Mouse (Mus musculus) erythroid progenitor cell, adult 5-6 weeks (primary cell): ENCODE data around the gene Vmp1. TPM values are rescaled to one million over a fixed set of nuclear protein-coding genes. Genes with fewer than 3 reads are reported as not detected.

Source experiments
- ATAC-seq: replicated peaks from 2 replicates; pipeline ENCODE4 v1.8.0; 2016; ENCODE audit warnings: moderate number of reproducible peaks, mild to moderate bottlenecking, moderate TSS enrichment, inconsistent platforms; ENCODE audit not compliant: poor library complexity, low FRiP score, severe bottlenecking
- total RNA-seq, 2 experiments: library from RNA; stranded (forward) in 1 of 2; stranded (reverse) in 1 of 2; fragments of 150-400 nt in 1 of 2; fragments of 186-747, 209-891 nt in 1 of 2; gene quantifications; 2 replicates each; pipeline versions ENCODE4 v1.2.3 to v1.2.4; 2015 to 2017; ENCODE audit warnings: low replicate concordance in 2 of 2

The Vmp1 gene
- total RNA-seq, 2 experiments from 2014 or later = 73.2 to 113 TPM

DNA sequence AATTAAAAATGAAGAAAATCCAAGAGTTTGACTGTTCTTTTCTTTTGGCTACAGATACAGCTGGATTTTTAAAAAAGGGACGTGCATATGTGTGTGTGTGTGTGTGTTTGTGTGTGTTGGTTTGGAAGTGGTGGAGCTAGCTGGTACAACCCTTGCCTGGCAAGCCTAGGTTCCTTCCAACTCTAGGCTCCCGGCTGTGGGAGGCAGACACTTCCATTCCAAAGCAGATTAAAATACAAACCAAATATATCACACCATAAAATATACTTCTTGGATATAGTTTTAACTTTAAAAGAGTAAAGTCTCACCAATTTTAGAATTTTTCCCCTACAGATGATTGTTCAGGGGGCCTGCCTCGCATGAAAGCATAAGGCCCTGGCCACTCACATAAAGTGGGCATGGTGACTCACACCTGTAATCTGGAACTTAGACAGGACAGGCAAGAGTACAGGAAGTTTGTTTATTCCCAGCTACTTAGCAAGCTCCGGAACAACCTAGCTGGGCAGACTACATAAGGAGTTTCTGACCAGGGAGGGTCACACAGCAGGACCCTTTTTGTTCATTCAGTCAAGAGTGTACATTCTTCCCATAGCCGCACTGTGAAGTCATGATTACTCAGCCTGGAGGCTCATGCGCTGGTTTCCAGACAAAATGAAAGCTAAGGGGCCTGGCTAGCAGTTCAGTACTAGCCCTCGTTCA lies 37.4 kb downstream of the Vmp1 start:
- ATAC-seq = no peak

DNA sequence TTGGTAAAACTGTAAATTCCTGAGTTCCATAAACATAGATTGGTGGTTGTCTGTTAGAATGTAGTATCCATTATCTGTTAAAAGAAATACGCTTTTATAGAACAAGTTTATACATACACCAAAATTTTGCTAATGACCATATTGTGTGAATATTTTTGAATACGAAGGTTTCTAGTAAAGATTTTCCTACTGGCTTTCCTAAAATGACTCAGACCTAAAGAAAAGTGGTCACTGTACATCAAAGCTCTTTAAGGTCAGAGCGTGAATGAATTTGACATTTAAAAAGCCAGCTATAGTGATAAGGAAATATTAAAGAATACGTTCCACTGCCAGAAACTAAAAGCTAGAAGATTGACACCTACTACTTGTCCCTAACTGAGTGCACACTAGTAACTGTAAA lies 39.1 kb downstream of the Vmp1 start:
- ATAC-seq = no peak

DNA sequence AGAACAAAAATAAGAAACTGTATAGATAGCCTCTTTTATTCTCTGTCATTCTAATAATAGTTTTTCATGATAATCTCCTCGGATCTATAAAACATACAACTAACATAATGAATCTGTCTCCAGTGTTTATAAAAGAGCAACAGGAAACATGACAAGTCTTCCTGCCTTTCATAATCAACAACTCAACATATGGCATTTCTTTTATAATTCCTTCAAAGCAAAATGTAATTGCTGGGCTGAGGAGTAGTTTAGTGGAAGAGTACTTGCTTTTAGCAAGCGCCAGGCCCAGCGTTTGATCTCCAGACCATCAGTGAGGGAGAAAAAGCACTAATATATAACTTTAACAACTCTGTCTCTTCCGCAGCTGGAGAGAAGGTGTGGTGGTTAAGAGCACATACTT lies 41.9 kb downstream of the Vmp1 start:
- ATAC-seq = no peak

DNA sequence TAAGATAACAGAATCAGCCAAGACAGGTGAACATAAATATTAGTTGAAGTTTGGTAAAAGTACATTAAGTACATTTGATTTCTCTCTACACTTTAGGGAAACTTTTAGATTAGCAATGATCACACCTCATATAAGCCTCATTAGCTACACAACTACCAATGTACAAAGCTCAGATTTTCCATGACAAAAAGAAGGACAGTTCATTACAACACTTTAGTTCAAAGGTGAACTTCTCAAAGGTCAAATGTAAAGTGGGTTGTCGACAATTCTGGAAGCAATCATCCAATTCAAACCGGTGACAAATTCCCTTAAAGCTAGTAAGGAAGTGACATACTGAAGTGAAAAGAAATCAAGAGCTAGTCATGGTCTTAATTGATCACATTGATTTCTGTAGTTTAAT lies 45.9 kb downstream of the Vmp1 start:
- no peak for ATAC-seq

DNA sequence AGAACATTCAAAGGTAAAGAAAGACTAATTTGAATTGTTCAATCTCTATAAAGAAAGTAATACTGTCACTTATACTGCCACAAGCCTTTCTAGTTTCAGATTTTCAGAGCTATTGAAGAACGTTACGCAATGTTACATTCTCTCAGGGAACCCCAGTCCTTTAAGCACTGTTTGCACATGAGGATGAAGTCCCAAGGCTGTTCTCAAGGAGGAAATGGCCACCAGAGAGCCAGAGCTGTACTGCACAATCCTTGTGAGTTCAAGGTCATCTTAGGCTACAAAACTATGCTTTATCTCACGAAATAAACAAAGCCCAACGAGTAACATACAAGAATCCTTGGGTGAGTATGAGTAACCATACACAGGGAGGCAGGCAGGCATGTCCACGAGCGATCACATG lies 49.2 kb downstream of the Vmp1 start:
- no peak for ATAC-seq

DNA sequence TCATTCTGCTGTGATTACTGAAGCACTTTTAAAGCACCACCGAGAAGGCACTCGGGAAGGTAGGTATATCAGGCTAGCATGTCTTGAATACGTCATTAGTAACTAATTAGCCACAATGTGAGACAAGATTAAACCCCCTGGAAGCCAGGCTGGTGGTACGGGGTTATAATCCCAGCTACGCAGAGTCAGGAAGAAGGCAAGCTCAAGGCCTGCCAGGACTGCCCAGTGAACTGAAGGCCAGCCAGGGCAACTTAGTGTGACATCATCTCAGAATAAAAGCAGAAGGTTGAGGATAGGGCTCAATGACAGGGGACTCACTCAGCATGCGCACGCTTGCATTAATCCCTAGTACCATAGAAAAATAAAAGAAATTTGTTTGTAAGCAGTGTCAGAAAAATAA lies 53.7 kb downstream of the Vmp1 start:
- no peak for ATAC-seq

DNA sequence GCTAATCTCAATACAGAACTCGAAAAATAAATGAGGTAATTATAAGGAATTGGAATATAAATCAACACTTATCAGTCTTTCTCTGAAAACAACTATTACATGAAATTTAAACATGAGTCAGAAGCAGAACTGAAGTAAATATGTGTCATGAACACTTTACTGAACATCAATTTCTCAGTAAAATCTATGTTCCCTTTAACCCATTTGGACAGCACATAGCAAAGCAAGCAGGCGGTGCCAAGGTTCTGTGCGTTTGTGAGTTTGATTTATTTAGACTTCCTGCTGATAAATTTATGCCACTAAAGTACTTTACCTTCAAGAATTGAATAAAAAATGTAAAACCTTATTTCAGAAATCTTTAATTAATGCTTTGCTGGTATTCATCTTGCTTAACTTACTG lies 54.2 kb downstream of the Vmp1 start:
- ATAC-seq = no peak

DNA sequence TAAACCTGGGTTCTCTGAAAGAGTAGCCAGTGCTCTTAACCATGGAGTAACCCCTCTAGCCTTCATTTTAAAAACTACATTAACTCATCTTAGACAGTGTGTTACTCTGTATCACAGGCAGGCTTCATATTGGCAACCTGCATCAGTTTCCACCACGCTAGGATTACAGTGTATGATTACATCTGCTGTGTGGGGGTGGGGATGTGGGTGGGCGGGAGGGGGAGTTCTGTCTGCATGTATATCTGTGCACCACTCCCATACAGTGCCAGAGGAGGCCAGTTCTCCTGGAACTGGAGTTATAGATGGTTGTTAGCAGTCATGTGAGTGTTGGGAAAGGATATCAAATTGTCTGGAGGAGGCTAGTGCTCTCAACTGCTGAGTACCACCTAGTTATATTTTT lies 55.2 kb downstream of the Vmp1 start:
- ATAC-seq = no peak

DNA sequence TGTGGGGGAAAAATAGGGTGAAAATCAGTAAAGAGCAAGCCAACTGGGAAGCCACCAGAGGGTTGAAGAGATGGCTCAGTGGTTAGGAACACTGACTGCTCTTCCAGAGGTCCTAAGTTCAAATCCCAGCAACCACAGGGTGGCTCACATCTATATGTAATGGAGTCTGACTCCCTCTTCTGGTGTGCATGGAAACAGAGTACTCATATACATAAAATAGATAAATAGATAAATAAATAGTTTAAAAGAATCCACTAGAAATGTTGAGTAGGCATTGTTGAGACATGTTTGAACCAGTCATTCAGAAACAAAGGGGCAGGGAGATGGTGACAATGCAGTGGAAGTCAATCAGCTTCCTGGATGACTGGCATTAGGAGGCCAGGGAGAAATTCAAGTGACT lies 56.0 kb downstream of the Vmp1 start:
- no peak for ATAC-seq

DNA sequence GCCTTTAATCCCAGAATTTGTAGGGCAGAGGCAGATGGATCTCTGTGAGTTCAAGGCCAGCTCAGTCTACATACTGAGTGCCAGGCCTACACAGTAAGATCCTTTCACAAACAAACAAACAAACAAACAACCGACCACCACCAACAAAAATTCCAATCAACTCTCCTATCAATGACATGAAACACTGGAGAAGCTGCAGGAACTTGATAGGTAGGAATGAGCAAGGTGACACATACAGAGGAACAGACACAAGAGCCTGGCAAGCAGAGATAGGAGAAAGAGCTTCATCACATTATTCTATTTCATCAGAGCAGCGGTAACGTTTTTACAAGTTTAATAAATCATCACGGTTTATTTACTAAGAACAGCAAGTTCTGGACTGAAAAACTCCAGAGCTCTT lies 56.9 kb downstream of the Vmp1 start:
- ATAC-seq = peak; percentile 75

DNA sequence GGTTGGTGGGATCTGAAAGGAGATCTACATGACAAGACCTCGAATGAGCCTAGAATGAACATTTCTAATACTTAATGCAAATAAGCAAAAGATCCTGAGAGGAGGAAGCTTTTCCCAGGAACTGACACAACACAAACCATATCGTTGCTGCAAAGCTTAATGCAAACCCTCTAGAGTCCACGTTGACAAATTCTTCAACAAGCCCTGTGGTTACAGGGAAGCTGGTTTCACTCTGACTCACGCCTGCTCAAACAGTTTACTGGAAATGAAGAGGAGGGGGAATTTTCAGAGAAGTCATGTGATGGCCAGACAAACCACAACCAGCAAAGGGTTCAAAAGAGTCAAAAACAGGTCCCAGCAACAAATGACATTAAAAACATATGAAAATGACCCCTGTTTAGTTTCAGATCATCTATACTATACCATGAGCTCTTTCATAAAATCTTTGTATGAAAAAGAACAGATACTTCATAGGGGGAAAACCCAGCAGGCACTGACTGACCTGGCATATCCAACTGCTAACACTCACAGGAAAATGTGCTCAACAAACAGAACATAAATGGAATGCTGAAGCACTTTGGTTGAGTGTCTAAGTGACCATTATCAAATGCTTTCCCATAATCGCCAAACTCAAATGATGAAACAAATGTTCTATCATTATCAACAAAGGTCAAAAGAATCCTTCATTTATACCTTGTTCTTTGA lies 59.2 kb downstream of the Vmp1 start:
- ATAC-seq = no peak

DNA sequence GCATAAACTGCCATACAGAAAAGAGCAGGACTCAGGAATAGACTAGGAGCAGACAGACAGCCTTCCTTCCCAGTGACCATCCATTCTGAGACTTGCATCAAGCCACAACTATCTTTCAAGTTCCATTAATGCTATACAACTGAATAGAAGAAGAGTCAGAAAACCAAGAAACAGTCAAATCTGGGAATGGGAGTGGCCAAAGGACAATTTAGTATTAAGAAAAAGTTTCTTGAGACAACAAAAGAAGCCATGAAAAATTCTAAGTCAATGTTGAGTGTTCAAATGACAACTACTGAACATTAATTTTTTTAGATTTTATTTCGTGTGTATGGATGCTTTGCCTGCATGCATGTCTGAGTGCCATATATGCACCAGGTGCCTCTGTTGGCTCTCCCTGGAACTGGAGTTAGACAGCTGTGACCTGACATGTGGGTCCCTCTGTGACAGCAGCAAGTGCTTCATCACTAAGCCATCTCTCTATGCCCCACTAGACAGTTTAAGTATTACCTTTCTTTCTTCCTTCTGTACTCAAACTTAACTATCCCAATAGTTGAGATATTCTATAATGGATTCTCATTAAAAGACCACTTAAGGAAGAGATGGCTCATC lies 60.1 kb downstream of the Vmp1 start:
- no peak for ATAC-seq

DNA sequence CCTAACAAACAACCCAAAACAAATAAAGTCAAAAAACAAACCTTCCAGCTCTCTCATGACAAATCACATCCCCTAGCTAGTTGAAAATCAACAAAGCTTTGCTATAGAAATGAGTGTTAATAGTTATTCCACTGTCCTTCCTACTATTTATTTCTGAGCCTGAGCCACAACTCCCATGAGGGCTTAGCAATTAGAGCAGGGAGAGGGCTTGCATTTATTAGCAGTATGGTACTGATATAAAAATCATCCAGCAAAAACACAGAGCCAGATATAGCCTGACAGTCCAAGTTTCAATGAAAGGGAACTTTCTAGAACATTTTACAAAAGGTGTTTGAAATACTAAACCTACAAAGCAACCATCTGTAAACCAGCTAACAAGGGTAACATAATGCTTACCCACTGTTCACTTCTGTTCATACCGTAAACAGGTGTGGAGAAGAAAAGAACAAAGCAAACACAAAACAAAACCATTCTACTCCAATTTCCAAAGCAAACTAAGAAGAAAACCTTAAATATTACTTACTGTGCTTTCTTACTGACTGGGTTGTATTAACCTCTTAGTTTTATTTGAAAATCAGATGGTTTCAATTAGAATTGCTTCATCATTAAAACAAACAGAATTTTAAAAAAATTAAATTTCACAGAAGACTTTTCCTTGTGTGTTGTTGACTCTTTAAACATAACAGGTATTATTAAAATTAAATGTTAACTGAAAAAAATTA lies 61.3 kb downstream of the Vmp1 start:
- no peak for ATAC-seq

DNA sequence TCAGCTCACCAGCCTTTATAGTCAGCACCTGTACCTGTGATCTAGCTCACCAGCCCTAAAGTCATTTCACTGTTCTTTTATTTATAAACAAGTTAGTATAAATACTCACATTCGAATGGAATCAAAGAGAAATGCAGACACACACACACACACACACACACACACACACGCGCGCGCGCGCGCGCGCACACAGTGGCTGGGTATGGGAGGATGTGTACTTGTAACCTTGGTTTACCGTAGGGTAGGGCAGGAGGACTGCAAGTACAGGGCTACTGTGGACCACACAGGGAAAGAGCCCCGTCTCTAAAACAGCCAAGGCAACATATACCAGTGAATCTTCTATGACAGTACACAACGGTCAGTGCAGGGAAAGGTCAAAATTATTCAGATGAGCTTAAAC lies 62.5 kb downstream of the Vmp1 start:
- ATAC-seq = no peak

DNA sequence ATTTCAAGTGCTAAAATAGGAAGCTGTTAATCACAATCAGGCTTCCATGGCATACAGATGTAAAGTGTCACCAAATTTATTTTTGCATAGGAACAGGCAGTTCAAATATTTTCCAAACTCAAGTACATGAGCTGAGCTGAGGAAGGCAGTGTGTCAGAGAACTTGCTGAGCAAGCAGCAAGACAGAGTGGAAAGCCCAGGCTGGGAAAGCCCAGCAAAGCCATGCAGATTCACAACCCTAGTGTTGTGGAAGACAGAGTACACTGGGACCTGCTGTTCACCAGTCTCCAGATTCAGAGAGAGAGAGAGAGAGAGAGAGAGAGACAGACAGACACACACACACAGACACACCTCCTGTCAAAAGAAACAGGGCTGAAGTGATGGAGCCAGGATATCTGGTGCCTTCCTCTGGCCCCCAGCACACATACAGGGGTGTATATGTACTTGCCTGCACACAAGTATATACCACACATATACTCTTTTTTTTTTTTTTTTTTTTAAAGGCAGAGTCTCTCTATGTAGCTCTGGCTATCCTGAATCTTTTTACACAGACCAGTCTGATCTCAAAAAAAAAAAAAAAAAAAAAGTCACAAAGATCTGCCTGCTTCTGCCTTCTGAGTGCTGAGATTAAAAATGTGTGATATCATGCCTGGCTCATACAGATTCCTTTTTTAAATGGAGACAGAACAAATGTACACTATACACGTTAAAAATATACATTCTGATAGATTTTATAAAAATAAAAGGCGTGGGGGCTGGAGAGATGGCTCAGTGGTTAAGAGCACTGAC lies 64.9 kb downstream of the Vmp1 start:
- ATAC-seq = no peak

DNA sequence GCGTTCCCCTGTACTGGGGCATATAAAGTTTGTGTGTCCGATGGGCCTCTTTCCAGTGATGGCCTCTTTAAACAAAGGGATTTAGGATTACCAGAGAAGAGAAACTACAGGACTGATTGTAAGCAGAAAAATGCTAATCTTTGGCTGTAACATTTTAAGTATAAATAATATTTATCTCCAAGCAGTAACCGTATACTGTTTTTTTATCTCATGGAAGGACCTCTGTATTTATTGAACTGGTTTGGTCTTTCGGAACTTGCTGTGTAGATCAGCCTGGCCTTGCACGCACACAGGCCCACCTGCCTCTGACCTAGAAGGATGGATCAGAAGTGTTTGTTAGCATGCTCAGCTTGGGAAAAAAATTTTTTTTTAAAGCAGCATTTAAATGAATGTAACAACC lies 69.0 kb downstream of the Vmp1 start:
- ATAC-seq = no peak

DNA sequence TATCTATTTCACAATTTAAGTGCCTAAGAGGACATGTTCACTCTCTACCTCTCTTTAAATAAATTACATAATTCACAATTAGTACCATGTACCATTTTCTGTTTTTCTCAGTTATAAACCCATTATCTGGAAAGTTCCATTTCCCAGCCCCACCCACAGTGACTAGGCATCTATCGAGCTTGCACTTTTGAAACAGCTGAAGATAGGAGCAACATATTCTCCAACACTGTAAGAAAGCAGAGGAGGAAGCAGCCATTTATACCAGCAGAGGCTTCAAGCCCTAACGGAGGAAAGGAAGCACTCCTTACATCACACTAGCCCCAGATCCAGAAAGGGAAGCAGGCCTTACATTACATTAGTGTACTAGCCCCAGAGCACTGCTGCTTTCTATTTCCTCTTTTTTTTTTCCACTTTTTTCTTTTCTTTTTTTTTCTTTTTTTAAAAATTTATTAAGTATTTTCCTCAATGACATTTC lies 69.5 kb downstream of the Vmp1 start:
- ATAC-seq = peak; percentile 91

DNA sequence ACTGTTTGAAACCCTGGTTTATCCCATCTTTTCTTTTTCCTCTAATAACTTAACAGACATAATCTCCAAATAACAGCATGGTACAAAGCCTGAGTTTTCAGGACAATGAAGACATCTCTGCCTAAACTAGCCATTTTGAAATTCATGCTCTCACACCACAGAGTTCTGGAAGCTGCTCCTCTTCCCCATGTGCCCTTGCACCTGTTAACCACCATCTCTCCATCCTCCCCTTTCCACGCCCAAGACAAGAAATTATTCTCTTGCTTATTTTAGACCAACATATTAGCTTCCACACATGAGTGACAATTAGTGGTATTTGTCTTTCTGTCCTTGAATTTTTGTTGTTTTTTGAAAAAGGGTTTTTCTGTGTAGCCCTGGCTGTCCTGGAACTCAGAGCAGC lies 71.6 kb downstream of the Vmp1 start:
- ATAC-seq = no peak

DNA sequence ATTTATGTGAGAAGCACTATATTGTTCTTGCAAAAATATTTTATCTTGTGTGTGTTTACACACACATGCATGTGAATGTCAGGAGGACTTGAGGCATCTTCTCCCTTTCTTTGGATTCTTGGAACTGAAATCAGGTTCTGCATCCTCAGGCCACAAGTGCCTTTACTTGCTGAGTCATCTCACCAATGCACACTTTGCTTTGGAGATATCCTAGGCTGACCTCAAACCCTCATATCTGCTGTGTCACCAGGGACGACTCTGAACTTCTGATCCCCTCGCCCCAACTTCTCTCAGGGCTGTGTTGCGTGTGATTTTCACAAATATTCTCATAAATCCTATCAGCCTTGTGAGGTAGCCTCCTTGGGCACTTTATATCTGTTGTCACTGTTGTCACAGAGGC lies 73.4 kb downstream of the Vmp1 start:
- ATAC-seq = peak; percentile 82

DNA sequence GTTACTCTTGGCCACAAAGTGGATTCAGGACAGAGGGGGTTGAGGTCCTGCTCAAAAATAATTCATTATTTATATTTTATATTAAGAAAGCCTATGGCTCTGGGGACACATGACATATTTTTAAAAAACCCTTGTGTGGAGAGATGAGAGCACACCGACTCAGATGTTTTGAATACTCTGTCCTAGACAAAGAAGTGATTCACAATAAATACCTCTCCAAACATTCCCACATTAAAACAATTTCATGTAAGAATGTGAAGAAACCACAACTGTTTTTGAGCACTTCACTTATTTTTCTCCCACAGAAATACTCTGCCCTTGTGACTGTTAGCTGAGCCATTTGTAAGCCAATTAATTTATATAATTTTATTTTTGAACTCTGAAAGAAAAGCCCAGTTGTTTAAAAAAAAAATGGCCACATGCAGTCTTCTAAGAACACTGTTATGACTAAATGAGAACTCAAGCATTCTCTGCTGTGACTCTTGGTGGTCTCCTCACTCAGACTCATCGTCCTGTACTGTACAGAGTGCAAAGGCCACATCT lies 75.8 kb downstream of the Vmp1 start:
- ATAC-seq = no peak
